Mouse (Mus musculus) kidney, adult 2 months (tissue): ENCODE results near the gene Rnf123. TPM values are rescaled to one million over a fixed set of nuclear protein-coding genes. Genes with fewer than 3 reads are reported as not detected.
A peak's percentile ranks its signal among the peaks of the same experiment; 100 is the strongest.

ENCODE experiments used
- DNase-seq: peaks from one replicate; pipeline ENCODE4 v3.0.0; 2021
- H3K27ac ChIP-seq: fragments of 200-500 bp; 2 replicates; pipeline ENCODE4 v1.5.1; 2012; ENCODE audit warnings: low read depth, low read length, control low read depth, inconsistent platforms; ENCODE audit not compliant: insufficient read depth
- H3K27me3 ChIP-seq: fragments of 200-500 bp; replicated peaks from 2 replicates; pipeline ENCODE4 v1.6.1; 2012; ENCODE audit warnings: mild to moderate bottlenecking, moderate library complexity, low read length, inconsistent platforms; ENCODE audit not compliant: control insufficient read depth, insufficient read depth
- H3K36me3 ChIP-seq: fragments of 200-500 bp; 2 replicates; pipeline ENCODE4 v1.6.1; 2012; ENCODE audit warnings: mild to moderate bottlenecking, moderate library complexity, low read length, inconsistent platforms; ENCODE audit not compliant: control insufficient read depth, insufficient read depth
- H3K4me1 ChIP-seq: fragments of 200-500 bp; 2 replicates; pipeline ENCODE4 v1.6.1; 2011; ENCODE audit warnings: low read length; ENCODE audit not compliant: control insufficient read depth, insufficient read depth
- H3K4me3 ChIP-seq: fragments of 200-500 bp; 2 replicates; pipeline ENCODE4 v1.5.1; 2011; ENCODE audit warnings: mild to moderate bottlenecking, low read depth, low read length, control low read depth; ENCODE audit not compliant: insufficient read depth
- CTCF ChIP-seq: fragments of 200-500 bp; conservative IDR thresholded peaks from 2 replicates; pipeline ENCODE4 v1.5.1; 2011; ENCODE audit warnings: low read depth, mild to moderate bottlenecking, control low read depth, low read length, moderate library complexity, mixed read lengths; ENCODE audit not compliant: insufficient read depth, insufficient read length
- POLR2A ChIP-seq: fragments of 200-500 bp; IDR thresholded peaks from one replicate; pipeline ENCODE4 v1.6.1; 2011; ENCODE audit warnings: low read depth, low read length, control low read depth
- WGBS: fragments of 180-500 bp; shearing (Covaris S2); methylation state at CpG from one replicate; pipeline ENCODE4 v1.1.7; 2018; 5-methylcytosine and 5-hydroxymethylcytosine counted together
- polyA plus RNA-seq: library from polyadenylated mRNA; depleted of rRNA; stranded (reverse); fragments of >200 nt; gene quantifications from 2 replicates; pipeline ENCODE4 v1.2.3, GENCODE M21; 2012; rRNA removed

Gene Rnf123
- polyA plus RNA-seq, 1 experiment = 92.1 TPM

- DNase-seq = no peak
- Histone ChIP-seq H3K4me3 (no peak overlapping the region), H3K27ac (no peak overlapping the region), H3K4me1 (0 out of 2 replicates have a peak, but pooled peaks cover 4% of the 10 kb centered on the region), H3K27me3 (no peaks in the 10 kb centered on the region), H3K36me3 (no peaks in the 10 kb centered on the region; the same call in 1 of the 2 replicates)
- TF ChIP-seq POLR2A = no peak
- TF ChIP-seq CTCF = no peak
Observed at GRCm38 (mm10) chr9:108010385-108010784, 72.8 kb downstream of the Rnf123 start.

DNA sequence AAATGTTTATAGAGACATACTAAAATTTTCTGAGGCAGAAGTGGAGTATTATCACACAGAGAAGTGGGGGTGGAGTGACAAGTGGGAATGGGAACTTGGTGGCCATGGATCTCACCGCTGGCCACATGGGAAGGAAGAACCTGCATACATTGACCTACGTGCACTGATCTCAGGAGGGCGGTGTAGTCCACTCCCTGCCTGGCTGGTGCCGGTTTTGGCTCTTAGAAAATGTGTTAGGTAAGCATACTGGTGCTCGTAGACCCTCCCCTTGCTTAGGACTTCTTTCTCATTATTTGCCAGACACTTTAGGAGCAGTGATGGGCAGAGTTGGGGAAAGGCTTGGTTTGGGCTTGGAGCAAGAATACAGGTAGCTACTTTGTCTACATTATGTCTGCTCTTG is 75.1 kb downstream of the Rnf123 start:
- Histone ChIP-seq H3K4me1 (peaks cover 17% of the 10 kb centered on the region; the same call in 1 of the 2 replicates), H3K27ac (no peak overlapping the region), H3K4me3 (no peak overlapping the region), H3K27me3 (no peaks in the 10 kb centered on the region), H3K36me3 (no peaks in the 10 kb centered on the region)
- DNase-seq = no peak
- 65% methylated on average over 5 of the region's 5 CpGs for WGBS
- no peak for TF ChIP-seq POLR2A
- no peak for TF ChIP-seq CTCF

- Histone ChIP-seq H3K27me3 (no peaks in the 10 kb centered on the region), H3K4me3 (peak overlapping the region; percentile 89), H3K36me3 (no peaks in the 10 kb centered on the region), H3K27ac (peak overlapping the region; percentile 82), H3K4me1 (peaks cover 12% of the 10 kb centered on the region; the same call in 1 of the 2 replicates)
- 6% methylated on average over 8 of the region's 8 CpGs for WGBS
- DNase-seq = no peak
- TF ChIP-seq CTCF (no peak), POLR2A (no peak)
Observed at GRCm38 (mm10) chr9:108003531-108003890, 79.6 kb downstream of the Rnf123 start.

- TF ChIP-seq POLR2A = no peak
- TF ChIP-seq CTCF = no peak
- H3K27ac ChIP-seq = peak overlapping the region; percentile 82
- H3K4me1 ChIP-seq = peaks cover 12% of the 10 kb centered on the region; the same call in 1 of the 2 replicates
- no peaks in the 10 kb centered on the region for H3K36me3 ChIP-seq
- no peaks in the 10 kb centered on the region for H3K27me3 ChIP-seq
- no peak for DNase-seq
- under 1% methylated on average over 50 of the region's 50 CpGs for WGBS
- peak overlapping the region; percentile 89 for H3K4me3 ChIP-seq
Observed at GRCm38 (mm10) chr9:108002778-108003530, 80.2 kb downstream of the Rnf123 start.

GRCm38 (mm10) chr9:108001922-108002770 is 81.0 kb downstream of the Rnf123 start, which contains the start of gene Ip6k1:
Ip6k1 (plus strand) TSS chr9:108002501.
- peak; percentile 100 for DNase-seq
- WGBS = under 1% methylated on average over 51 of the region's 51 CpGs
- TF ChIP-seq CTCF (no peak), POLR2A (peak; percentile 85)
- H3K4me1 ChIP-seq = peaks cover 12% of the 10 kb centered on the region; the same call in 1 of the 2 replicates
- peak within 1 kb of the TSS; percentile 82 for H3K27ac ChIP-seq
- no peaks in the 10 kb centered on the region for H3K27me3 ChIP-seq
- H3K36me3 ChIP-seq = no peaks in the 10 kb centered on the region
- peak within 1 kb of the TSS; percentile 89 for H3K4me3 ChIP-seq

Other genes starting within 250 kb of the Rnf123 start
- 13.0 and 14.2 TPM in 2 replicates for gene Rbm6, start 210.1 kb downstream of the Rnf123 start, polyA plus RNA-seq
- gene Mon1a, start 195.2 kb downstream of the Rnf123 start, polyA plus RNA-seq = 34.9 and 42.5 TPM in 2 replicates
- gene Mst1r, start 176.5 kb downstream of the Rnf123 start, polyA plus RNA-seq = 1.2 and 2.8 TPM in 2 replicates
- gene Actl11, start 154.9 kb downstream of the Rnf123 start, polyA plus RNA-seq = 0.05 and 0.11 TPM in 2 replicates
- not detected in 2 replicates for gene Camkv, start 147.7 kb downstream of the Rnf123 start, polyA plus RNA-seq
- 0.26 and 0.28 TPM in 2 replicates for gene Traip, start 133.2 kb downstream of the Rnf123 start, polyA plus RNA-seq
- 42.4 and 43.0 TPM in 2 replicates for gene Uba7, start 107.8 kb downstream of the Rnf123 start, polyA plus RNA-seq
- gene Gm20661, start 100.3 kb downstream of the Rnf123 start, polyA plus RNA-seq = 0.11 and 0.14 TPM in 2 replicates
- 7.9 and 10.0 TPM in 2 replicates for gene Inka1, start 97.5 kb downstream of the Rnf123 start, polyA plus RNA-seq
- gene Cdhr4, start 90.8 kb downstream of the Rnf123 start, polyA plus RNA-seq = 0.94 and 2.6 TPM in 2 replicates
- 0.55 and 2.5 TPM in 2 replicates for gene Gm20662, start 87.0 kb downstream of the Rnf123 start, polyA plus RNA-seq
- gene Ip6k1, start 80.8 kb downstream of the Rnf123 start, polyA plus RNA-seq = 78.9 and 79.0 TPM in 2 replicates
- 14.0 and 16.0 TPM in 2 replicates for gene Gmppb, start 34.1 kb downstream of the Rnf123 start, polyA plus RNA-seq
- 1.2 and 1.3 TPM in 2 replicates for gene Amigo3, start 30.2 kb downstream of the Rnf123 start, polyA plus RNA-seq
- 0.31 and 0.39 TPM in 2 replicates for gene Mst1, start 2.9 kb downstream of the Rnf123 start, polyA plus RNA-seq
- gene Apeh, start 11.3 kb upstream of the Rnf123 start, polyA plus RNA-seq = 299 and 327 TPM in 2 replicates
- gene Bsn, start 107.0 kb upstream of the Rnf123 start, polyA plus RNA-seq = 0.15 and 0.17 TPM in 2 replicates
- 66.8 and 67.2 TPM in 2 replicates for gene Dag1, start 180.6 kb upstream of the Rnf123 start, polyA plus RNA-seq
- gene Nicn1, start 207.1 kb upstream of the Rnf123 start, polyA plus RNA-seq = 38.9 and 39.3 TPM in 2 replicates
- 77.5 and 84.2 TPM in 2 replicates for gene Amt, start 213.5 kb upstream of the Rnf123 start, polyA plus RNA-seq
- gene Rhoa, start 222.8 kb upstream of the Rnf123 start, polyA plus RNA-seq = 125 and 179 TPM in 2 replicates
- 53.0 and 55.3 TPM in 2 replicates for gene Tcta, start 222.8 kb upstream of the Rnf123 start, polyA plus RNA-seq